9 mouse cellular contexts compared by ENCODE assay signal in genomic region chr5:122883652-122884235, GRCm38 (mm10).
"Had no signal": no experiment of that assay in that cellular context is flagged by ENCODE, and none has a peak within 500 bp of the region (broad histone marks: within the 10 kb centered on the region; RNA-seq: fewer than 3 reads in every experiment).

No protein-coding gene starts in this region.

- ATAC-seq: liver, embryonic 12.5 days; midbrain, embryonic 13.5 days had no signal

- H3K27me3 ChIP-seq: limb, embryonic 15.5 days; liver, embryonic 12.5 days; lung, embryonic 15.5 days; midbrain, embryonic 13.5 days had no signal

- H3K4me2 ChIP-seq: limb, embryonic 15.5 days; liver, embryonic 12.5 days; lung, embryonic 15.5 days; midbrain, embryonic 13.5 days had no signal

- H3K27ac ChIP-seq: kidney, postnatal 0 days; limb, embryonic 15.5 days; liver, embryonic 12.5 days; lung, embryonic 15.5 days; midbrain, embryonic 13.5 days had no signal

- DNase-seq: kidney, adult 2 months; layer of hippocampus, postnatal 36 days; right cerebral cortex, postnatal 14 days; thymus, postnatal 36 days had no signal

- H3K9ac ChIP-seq: limb, embryonic 15.5 days; liver, embryonic 12.5 days; lung, embryonic 15.5 days; midbrain, embryonic 13.5 days had no signal

- H3K4me3 ChIP-seq: limb, embryonic 15.5 days; liver, embryonic 12.5 days; lung, embryonic 15.5 days; midbrain, embryonic 13.5 days had no signal

- H3K9me3 ChIP-seq: limb, embryonic 15.5 days; liver, embryonic 12.5 days; lung, embryonic 15.5 days; midbrain, embryonic 13.5 days had no signal
